Mouse (Mus musculus): Measurements from ENCODE around the gene C1qtnf9.

The C1qtnf9 gene

DNA sequence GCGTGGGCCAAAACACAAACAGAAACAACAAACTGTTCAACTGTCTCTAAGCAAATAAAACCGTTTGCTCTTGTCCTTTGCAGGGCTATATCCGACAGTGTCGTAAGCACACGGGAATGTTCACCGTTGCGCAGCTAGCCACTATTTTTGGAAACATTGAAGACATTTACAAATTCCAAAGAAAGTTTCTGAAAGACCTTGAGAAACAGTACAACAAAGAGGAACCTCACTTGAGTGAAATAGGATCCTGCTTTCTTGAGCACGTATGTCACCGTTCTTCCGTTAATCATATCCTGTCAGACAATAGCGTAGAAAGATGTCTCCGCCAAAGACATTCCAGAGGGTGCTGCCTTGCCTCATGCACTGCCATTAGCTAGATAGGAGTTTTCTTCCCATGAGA lies 18.1 kb upstream of the C1qtnf9 start:
- no peak for DNase-seq (ENCODE audit: low read depth in 2 of 2, low spot score in 2 of 2)

DNA sequence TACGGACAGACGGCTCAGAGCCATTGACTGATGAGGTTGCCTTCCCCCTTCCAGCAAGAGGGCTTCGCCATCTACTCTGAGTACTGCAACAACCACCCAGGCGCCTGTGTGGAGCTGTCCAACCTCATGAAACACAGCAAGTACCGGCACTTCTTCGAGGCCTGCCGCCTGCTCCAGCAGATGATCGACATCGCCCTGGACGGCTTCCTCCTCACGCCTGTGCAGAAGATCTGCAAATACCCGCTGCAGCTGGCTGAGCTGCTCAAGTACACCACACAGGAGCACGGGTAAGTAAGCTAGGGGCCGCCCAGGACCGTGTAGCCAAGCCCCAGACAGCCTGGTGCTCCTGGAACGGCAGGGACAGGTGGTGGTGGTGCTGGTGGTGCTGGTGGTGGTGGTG lies 16.4 kb upstream of the C1qtnf9 start:
- no peak for DNase-seq (ENCODE audit: low read depth in 2 of 2, low spot score in 2 of 2)

DNA sequence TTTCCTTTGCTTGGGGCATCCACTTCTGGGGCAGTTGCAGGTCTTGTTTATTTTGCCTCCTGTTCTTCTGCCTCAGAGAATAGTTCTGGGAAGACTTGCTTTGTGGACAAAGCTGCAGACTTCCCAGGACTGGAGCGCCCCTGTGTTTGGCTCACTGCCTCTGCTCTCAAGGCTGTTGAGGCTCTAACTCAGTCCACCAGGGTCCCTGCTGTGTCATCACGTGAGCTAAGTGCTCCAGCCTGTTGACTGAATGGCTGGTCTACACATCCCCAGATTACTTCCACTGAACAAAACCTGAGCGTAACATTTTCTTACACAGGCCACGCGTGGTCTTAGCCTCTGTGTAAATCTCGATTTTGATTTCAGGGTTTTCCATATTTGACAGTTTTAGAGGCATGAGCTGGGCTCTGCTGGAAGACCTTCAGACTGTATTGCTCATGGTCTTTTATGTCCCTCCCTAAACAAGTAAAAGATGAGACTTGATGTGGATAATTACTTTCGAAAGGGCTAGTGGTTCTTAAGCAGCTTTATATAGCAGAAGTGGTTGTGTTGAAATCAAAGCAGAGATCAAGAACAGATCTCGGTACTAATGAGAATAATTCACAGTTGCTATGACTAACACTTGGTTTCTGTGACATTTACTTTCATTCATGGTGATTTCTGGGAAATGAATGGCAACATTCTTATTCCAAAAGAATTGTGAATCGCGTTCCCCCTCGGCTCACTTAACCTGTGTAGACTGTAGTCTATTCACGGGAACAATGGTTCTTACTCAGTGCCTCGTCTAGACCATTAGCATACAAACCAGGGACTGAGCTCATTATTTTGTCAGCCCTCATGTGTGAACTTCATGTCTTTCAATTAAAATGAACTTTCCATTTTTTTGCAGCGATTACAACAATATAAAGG lies 14.8 kb upstream of the C1qtnf9 start:
- no peak for DNase-seq (ENCODE audit: low read depth in 2 of 2, low spot score in 2 of 2)

DNA sequence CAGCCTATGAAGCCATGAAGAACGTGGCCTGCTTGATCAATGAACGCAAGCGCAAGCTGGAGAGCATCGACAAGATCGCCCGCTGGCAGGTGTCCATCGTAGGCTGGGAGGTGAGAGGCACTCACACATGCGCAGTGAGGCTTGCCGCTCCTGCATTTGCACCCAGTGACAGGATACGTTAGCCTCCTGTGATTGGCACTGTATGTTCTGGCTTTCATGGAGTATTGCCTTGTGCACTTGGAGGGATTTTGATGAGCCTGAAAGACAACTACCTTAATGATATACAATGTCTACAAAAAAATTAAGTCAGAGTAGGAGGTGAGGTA lies 14.2 kb upstream of the C1qtnf9 start:
- DNase-seq (ENCODE audit: low read depth in 2 of 2, low spot score in 2 of 2): no peak

DNA sequence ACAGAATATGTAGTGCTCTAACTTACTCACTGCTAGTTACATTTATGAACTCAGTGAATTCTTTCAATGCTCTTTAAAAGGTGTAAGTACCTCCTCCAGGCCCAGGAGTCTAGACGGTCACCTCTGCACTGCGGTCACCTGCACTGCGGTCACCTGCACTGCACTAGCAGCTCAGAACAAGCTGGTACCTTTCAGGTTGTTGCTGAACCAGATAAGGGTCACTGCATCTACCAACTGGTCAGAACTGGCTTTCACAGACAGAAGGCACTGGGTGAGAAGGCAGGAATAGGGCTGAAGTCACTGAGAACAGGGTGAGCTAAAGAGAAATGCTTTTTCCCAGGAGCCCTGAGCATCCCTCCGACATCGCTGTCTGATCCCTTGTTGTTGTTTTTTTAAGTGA lies 13.3 kb upstream of the C1qtnf9 start:
- DNase-seq (ENCODE audit: low read depth in 2 of 2, low spot score in 2 of 2): no peak

DNA sequence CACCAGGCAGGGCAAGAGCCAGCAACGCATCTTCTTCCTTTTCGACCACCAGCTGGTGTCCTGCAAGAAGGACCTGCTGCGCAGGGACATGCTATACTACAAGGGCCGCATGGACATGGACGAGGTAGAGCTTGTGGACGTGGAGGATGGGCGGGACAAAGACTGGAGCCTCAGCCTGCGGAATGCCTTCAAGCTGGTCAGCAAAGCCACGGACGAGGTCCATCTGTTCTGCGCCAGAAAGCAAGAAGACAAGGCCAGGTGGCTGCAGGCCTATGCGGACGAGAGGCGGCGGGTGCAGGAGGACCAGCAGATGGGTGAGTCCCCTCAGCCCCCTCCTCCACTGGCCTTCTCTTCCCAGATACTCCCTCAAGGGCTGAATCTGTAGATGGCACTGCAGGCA lies 11.7 kb upstream of the C1qtnf9 start:
- DNase-seq (ENCODE audit: low read depth in 2 of 2, low spot score in 2 of 2): no peak

DNA sequence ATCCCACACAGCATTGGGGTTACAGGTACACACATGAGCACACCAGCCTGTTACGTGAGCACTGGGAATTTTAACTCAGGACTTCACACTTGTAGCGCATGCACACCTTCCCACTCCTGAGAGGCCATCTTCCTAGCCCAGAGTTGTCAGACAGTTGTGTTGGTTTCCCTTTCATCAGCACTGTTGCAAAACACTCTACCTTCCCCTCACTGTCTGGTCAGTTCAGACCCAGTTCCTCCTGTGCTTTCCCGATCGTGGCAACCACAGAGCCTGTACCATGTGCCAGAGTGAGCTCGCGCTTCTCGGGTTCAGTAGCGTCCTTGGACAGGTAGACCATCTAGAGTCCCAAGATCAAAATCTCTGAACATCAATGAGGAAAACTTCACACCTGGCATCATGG lies 10.7 kb upstream of the C1qtnf9 start:
- no peak for DNase-seq (ENCODE audit: low read depth in 2 of 2, low spot score in 2 of 2)

DNA sequence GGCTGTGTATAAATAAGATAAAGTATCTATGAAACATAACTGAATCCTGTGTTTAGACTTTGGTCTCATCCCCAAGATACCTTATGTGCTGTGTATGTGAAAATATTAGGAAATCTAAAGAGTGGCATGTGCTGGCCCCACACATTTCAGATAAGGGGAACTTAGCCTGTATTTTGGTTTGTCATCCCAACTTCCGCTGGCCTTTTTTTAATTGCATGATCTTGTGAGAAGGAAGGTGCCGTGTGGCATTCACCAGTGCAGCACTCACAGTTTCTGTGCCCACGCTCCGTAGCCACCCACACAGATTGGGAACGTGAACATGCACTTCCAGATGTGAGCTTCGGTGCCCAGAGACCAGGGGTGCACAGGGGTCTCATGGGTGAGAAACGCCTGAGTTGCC lies 10.2 kb upstream of the C1qtnf9 start:
- DNase-seq (ENCODE audit: low read depth in 2 of 2, low spot score in 2 of 2): no peak

DNA sequence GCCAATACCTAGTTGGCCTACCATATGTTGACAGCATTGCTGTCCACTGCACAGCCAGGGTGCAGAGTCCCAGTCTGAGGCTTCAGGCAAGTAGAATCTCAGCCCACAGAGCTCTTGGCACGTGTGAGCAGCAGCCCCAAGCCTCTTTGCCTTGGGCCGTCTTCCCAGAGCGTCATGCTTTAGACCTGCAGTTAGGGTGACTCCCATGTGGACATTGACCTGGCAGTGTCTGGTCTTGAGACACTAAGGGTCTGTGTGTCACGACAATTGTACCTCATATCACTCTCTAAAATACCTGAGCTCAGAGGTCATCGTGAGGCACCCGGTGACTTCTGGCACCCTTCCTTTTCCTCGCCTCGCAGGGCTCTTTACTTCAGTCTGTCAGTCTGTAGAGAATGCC lies 8.8 kb upstream of the C1qtnf9 start:
- no peak for DNase-seq (ENCODE audit: low read depth in 2 of 2, low spot score in 2 of 2)

DNA sequence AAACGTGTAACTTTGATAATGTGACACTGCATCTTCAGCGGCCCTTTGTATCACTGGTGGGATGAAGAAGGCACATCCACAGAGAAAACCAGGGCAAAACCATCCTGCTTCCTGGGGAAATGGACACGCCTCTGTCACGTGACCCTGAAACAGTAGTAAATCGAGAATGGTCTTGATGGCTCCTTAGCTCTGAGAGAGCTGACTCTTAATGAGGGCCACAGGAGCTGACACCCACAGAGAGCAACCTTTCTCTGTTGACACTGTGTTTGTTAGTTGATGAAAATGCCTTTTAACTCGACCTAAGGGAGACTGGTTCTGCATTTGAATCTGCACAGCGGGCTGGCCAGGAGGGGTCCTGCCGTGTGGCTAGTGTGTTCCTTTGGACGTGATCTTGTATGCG lies 6.1 kb upstream of the C1qtnf9 start:
- DNase-seq (ENCODE audit: low read depth in 2 of 2, low spot score in 2 of 2): no peak

DNA sequence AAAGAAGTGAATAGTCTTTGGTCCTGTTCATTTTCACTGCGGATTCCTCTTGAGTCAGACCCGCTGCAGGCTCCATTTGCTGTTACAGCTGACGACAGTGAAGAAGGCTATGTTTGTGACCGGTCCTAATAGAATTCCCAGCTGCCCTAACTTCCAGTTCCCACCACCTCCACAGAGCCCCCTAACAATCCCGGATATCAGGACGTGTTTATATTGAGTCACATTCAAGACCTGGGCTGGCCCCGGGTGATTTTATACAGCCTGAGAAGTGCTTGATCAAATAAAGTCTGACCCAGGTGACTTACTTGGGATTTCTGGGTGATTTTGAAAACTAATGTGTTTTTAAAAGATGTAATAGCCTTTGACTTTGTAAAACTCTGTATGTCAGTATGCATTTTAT lies 5.2 kb upstream of the C1qtnf9 start:
- DNase-seq (ENCODE audit: low read depth in 2 of 2, low spot score in 2 of 2): no peak

DNA sequence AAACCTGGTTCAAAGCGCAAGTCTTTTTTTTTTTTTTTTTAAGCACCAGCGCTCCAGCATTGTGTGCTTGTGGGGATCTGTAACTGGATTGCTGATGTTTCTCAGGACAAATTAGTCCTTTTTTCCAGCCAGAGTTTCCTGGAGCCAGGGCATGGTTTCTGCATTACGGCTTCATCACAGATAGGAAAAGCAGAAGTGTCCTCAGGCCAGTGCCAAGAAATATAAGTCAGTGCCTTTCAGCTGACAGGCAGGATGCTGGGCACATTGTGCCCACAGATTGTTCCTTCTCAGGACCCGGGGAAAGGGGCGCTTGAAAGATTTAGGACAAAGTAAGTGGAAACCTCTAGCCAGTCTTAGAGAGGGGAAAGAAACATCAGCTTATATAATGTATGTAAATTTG lies 4.2 kb upstream of the C1qtnf9 start:
- DNase-seq (ENCODE audit: low read depth in 2 of 2, low spot score in 2 of 2): no peak

DNA sequence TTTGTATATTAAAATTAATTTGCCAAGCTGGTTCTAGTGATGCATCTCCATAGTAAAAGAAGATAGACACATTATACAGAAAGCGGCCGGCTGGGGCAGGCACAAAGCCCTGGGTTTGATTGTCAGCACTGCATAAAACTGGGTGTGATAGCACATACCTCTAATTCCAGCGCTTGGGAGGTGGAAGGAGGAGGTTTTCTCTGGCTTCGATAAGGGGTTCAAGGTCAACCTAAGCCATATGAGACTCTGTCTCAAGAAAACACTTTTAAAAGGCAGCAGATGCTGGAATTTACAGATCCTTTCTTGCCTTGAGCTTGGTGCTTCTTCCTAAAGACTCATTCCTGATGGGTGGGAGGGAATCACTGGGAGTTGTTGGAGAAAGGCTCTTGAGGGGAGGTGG lies 3.4 kb upstream of the C1qtnf9 start:
- DNase-seq (ENCODE audit: low read depth in 2 of 2, low spot score in 2 of 2): no peak

DNA sequence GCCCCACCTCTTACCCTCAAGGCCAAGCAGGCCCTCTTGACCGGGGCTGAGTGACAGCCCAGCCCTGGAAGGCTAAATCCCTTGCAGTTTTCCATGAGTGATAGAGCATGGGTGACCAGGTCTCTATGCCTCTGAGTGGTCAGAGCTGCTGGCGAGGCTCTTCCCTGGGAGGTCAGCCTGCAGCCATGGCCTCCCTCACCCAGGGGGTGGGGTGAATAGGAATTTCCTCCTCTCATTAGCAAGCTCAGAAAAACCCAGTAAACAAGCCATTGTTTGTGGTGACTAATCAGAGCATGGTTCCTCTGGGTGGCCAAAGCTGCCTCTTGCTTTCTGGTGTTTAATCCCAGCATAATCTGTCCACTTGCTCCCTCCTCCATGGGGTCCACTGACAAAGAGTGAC lies 2.9 kb upstream of the C1qtnf9 start:
- DNase-seq (ENCODE audit: low read depth in 2 of 2, low spot score in 2 of 2): no peak

DNA sequence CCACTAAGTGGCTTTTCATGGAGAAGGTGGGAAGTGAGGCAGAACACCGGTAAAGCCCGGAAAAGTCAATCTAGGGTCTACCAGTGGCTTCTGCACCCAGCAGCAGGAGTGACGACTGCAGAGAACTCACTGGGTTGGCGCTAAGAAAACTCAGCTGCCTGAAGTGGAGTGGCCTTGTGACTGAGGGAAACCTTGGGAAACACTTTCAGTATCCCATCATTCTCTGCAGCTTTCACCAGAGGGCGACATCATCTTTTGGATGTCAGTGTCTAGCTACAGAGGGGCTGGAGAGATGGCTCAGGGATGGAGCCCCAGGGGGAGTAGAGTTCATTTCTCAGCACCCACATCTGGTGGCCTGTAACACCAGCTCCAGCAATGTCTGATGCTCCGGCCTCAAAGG lies 1.4 kb downstream of the C1qtnf9 start:
- no peak for DNase-seq (ENCODE audit: low read depth in 2 of 2, low spot score in 2 of 2)

DNA sequence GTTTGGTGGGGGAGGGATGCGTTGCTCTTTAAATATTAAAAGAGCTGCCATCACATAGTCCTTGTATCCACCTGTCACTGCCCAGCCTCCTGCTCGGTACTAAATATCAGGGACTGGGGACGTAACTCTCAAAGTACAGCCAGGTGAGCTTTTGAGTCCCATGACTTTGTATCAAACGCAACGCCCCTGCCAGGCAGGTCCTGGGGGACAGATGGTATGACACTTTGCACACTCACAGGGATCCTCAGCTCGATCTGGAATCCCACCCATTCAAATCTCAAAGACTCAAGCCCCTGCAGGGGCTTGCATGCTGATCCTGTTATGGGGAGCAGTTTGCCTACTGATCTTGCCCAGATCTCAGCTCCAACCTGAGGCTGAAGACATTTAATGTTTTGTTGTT lies 2.7 kb downstream of the C1qtnf9 start:
- no peak for DNase-seq (ENCODE audit: low read depth in 2 of 2, low spot score in 2 of 2)

DNA sequence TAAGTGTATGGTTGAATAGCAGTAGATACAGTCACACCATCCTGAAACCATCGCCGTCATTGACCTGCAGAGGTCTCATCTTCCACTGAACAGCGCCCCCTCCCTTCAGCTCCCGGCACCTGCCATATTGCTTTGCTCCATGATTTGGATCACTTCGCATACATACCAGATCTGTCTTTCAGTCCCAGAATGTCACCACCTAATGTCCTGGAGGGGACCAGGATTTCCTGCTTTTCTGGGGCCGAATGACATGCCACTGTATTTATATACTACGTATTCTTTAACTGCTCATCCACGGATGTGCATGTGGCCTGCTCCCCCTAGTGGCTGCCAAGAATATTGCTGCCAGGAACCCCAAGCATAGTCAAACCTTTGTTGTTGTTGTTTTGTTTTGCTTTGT lies 3.1 kb downstream of the C1qtnf9 start:
- peak; percentile 59 to 78 for DNase-seq (ENCODE audit: low read depth in 2 of 2, low spot score in 2 of 2)

DNA sequence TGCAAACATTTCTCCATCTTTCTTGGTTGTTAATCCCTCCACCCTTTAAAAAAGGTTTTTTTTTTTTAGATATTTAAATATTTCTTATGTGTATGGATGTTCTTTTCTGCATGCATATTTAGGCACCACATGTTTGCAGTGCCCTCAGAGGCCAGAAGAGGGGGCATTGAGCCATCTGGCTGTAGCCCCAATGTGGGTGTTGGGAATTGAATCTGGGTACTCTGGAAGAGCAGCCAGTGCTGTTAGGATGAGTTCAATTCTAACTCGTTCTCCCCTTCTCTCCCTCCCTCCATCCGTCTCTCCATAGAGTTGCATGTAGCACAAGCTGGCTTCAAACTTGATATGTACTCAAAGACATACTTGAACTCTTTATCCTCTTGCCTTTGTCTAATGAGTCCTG lies 5.5 kb downstream of the C1qtnf9 start:
- DNase-seq (ENCODE audit: low read depth in 2 of 2, low spot score in 2 of 2): no peak

DNA sequence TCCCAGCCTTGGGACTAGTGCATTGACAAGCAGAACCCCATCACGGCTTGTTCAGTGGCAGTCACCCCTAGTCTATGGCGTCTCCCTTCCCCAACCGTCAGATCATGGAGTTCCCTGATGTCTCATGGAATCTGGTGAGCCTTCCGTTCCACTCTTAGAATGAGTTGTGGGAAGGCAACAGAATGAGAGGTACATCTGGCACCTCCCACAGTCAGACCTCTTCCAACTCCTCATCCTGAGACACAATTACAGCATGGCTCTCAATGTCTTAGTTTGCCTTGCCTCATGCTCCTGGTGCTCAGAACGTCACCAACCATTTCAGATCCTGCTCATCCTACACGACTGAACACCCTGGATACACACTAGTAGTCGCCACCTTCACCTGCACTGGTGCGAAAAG lies 8.6 kb downstream of the C1qtnf9 start:
- DNase-seq (ENCODE audit: low read depth in 2 of 2, low spot score in 2 of 2): no peak

DNA sequence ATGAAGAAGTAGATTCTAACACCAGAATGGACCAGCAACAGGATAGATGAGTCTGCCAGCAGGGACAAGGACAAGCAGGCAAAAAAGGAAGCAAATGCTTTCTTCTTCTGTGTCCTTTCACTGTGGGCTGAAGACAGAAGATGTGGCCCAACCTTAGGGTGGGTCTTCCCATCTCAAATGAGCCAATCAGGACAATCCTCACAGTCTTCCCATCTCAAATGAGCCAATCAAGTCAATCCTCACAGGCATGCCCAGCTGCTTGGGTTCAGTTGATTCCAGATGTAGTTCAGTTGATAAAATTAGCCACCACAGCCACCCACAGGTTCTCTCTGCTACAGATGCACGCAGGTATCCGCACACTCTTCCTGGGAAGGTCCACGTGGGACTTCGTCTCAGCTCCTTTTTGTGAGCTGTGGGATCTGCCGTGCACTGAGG lies 9.6 kb downstream of the C1qtnf9 start:
- no peak for DNase-seq (ENCODE audit: low read depth in 2 of 2, low spot score in 2 of 2)

DNA sequence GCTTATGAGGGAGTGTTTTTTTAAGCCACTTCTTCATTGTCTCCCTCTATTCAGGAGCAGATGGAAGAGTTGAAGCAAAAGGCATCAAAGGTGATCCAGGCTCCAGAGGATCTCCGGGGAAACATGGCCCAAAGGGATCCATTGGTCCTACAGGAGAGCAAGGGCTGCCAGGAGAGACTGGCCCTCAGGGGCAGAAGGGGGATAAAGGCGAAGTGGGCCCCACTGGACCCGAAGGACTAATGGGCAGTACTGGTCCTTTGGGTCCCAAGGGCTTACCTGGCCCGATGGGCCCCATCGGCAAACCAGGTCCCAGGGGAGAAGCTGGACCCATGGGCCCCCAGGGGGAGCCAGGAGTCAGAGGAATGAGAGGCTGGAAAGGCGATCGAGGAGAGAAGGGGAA lies 11.3 kb downstream of the C1qtnf9 start:
- DNase-seq (ENCODE audit: low read depth in 2 of 2, low spot score in 2 of 2): no peak

DNA sequence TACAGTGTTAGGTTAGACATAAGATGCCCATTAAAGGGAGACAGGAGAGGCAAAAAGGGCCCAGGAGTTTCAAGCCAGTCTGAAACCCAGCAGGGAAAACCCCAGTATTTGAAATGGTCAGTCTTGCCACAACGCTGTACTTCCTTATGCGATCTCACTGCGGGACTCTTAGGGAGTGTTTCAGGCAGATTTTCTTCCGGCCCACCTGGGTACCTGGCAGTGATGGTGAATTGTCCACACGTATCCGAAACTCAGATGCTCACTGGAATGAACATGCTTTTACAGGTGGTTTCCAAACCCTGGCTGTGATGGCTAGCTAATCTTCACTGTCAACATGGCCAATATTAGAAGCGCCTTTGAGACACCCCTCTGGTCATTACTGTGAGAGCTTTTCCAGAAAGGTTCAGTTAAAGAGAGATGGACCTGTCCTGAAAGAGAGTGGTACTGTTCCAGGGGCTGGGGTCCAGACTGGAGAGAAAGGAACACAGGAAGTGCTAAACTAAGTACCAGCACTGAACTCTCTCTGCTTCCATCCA lies 14.3 kb downstream of the C1qtnf9 start:
- no peak for DNase-seq (ENCODE audit: low read depth in 2 of 2, low spot score in 2 of 2)

DNA sequence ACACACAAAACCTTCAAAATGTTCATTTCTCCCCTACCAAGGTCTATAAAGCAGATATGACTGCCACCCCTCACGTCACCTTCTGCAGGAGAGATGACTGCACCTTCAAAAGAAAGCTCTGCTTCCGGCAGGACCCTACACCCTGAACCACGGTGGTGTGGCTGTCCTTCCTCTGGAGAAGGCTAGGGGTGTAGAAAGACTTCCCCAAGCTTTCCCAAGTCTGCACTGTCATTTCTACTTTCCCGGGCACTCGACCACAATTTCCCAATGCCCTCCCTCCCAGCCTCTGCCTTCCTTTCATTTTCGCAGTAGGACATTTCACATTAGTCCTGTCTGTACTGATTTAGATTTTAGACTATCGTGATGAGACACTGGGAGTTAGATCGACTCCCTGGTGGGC lies 15.3 kb downstream of the C1qtnf9 start:
- DNase-seq (ENCODE audit: low read depth in 2 of 2, low spot score in 2 of 2): no peak

All from CD8-positive naive resting alpha-beta T cell, adult 2 months (primary cell).